Mouse (Mus musculus) liver, postnatal 0 days (tissue): ENCODE data around the gene Rbfox3.

Source experiments
- CTCF ChIP-seq: sonication (generic); IDR thresholded peaks from 2 replicates; pipeline ENCODE4 v1.5.1; 2016; ENCODE audit warnings: antibody characterized with exemption, low read depth
- EP300 ChIP-seq: IDR thresholded peaks from 2 replicates; pipeline ENCODE4 v1.6.1; 2016; ENCODE audit warnings: antibody characterized with exemption, low read depth, mild to moderate bottlenecking

GRCm38 (mm10) chr11:118892876-118893275, 18.5 kb downstream of the Rbfox3 start:
- TF ChIP-seq EP300 (no peak), CTCF (no peak)
